Mouse (Mus musculus): ENCODE measurements around the gene Ism1. TPM values are rescaled to one million over a fixed set of nuclear protein-coding genes. Genes with fewer than 3 reads are reported as not detected.
A peak's percentile ranks its signal among the peaks of the same experiment; 100 is the strongest.

The Ism1 gene
- polyA plus RNA-seq (2014; fragmentation: Nextera tagmentation; extraction: Ambion mirVana): 0.55 and 0.56 TPM in 2 replicates

- Histone ChIP-seq H3K4me1 (ENCODE audit: control insufficient read depth, insufficient read depth, low read length) (peaks cover 12% of the 10 kb centered on the region), H3K27me3 (ENCODE audit: control insufficient read depth, insufficient read depth, low read length) (peaks cover 16% of the 10 kb centered on the region), H3K9ac (ENCODE audit: low read length) (peak within 1 kb of the TSS; percentile 81), H3K9me3 (ENCODE audit: control insufficient read depth, low read length) (no peaks in the 10 kb centered on the region), H3K27ac (ENCODE audit: low read depth, low read length) (peak within 1 kb of the TSS; percentile 44), H3K4me2 (peak within 1 kb of the TSS; percentile 100), H3K36me3 (ENCODE audit: control insufficient read depth, insufficient read depth, low read length) (no peaks in the 10 kb centered on the region), H3K4me3 (ENCODE audit: low read depth, low read length) (peak within 1 kb of the TSS; percentile 84)
- WGBS: under 1% methylated on average over 38 of the region's 39 CpGs
- ATAC-seq (ENCODE audit: low FRiP score) (peak; percentile 78), DNase-seq (ENCODE audit: low spot score, missing footprints) (peak; percentile 97)
Measured at GRCm38 (mm10) chr2:139677809-139678274, at the start of gene Ism1. Gene Ism1, plus strand, starts transcription at chr2:139678178.

- Histone ChIP-seq H3K9me3 (ENCODE audit: control insufficient read depth, low read length) (no peaks in the 10 kb centered on the region), H3K9ac (ENCODE audit: low read length) (no peak overlapping the region), H3K27me3 (ENCODE audit: control insufficient read depth, insufficient read depth, low read length) (no peaks in the 10 kb centered on the region), H3K36me3 (ENCODE audit: control insufficient read depth, insufficient read depth, low read length) (no peaks in the 10 kb centered on the region), H3K4me3 (ENCODE audit: low read depth, low read length) (no peak overlapping the region), H3K27ac (ENCODE audit: low read depth, low read length) (no peak overlapping the region), H3K4me2 (no peak overlapping the region), H3K4me1 (ENCODE audit: control insufficient read depth, insufficient read depth, low read length) (no peaks in the 10 kb centered on the region)
- WGBS: 78% methylated on average over 4 of the region's 4 CpGs
- ATAC-seq (ENCODE audit: low FRiP score): no peak
- peak; percentile 51 for DNase-seq (ENCODE audit: low spot score, missing footprints)
Measured at GRCm38 (mm10) chr2:139628731-139629130, 49.2 kb upstream of the Ism1 start.

DNA sequence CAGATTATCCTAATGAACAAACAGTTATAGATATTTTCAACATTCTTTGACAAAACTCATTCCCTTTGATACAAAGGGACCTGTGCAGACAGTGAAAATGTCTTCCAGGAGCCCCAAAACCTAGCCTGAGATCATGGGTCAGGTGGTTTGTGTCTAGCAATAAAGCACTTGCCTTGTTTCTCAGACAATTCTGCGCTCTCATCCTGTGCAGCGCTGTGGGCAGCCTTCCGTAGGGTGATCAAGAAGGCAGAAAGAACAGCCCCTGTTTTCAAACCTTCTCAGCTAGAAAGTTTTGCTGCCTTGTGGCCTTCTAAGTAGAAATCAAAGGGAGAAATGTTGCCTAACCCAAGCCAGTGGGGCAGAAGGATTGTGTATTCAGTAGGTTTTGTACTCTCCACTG is 48.3 kb upstream of the Ism1 start:
- no peaks in the 10 kb centered on the region for H3K9me3 ChIP-seq (ENCODE audit: control insufficient read depth, low read length)
- no peak overlapping the region for H3K9ac ChIP-seq (ENCODE audit: low read length)
- WGBS: 68% methylated on average over 3 of the region's 3 CpGs
- DNase-seq (ENCODE audit: low spot score, missing footprints) (peak; percentile 64), ATAC-seq (ENCODE audit: low FRiP score) (no peak)
- no peaks in the 10 kb centered on the region for H3K4me1 ChIP-seq (ENCODE audit: control insufficient read depth, insufficient read depth, low read length)
- no peaks in the 10 kb centered on the region for H3K36me3 ChIP-seq (ENCODE audit: control insufficient read depth, insufficient read depth, low read length)
- no peak overlapping the region for H3K4me3 ChIP-seq (ENCODE audit: low read depth, low read length)
- H3K27ac ChIP-seq (ENCODE audit: low read depth, low read length): no peak overlapping the region
- no peaks in the 10 kb centered on the region for H3K27me3 ChIP-seq (ENCODE audit: control insufficient read depth, insufficient read depth, low read length)
- H3K4me2 ChIP-seq: no peak overlapping the region

GRCm38 (mm10) chr2:139634506-139634905 is 43.5 kb upstream of the Ism1 start:
- Histone ChIP-seq H3K27me3 (ENCODE audit: control insufficient read depth, insufficient read depth, low read length) (no peaks in the 10 kb centered on the region), H3K36me3 (ENCODE audit: control insufficient read depth, insufficient read depth, low read length) (no peaks in the 10 kb centered on the region), H3K27ac (ENCODE audit: low read depth, low read length) (no peak overlapping the region), H3K4me2 (no peak overlapping the region), H3K9me3 (ENCODE audit: control insufficient read depth, low read length) (no peaks in the 10 kb centered on the region), H3K4me3 (ENCODE audit: low read depth, low read length) (no peak overlapping the region), H3K4me1 (ENCODE audit: control insufficient read depth, insufficient read depth, low read length) (no peaks in the 10 kb centered on the region), H3K9ac (ENCODE audit: low read length) (no peak overlapping the region)
- DNase-seq (ENCODE audit: low spot score, missing footprints) (peak; percentile 62), ATAC-seq (ENCODE audit: low FRiP score) (no peak)
- WGBS: 85% methylated on average over 4 of the region's 4 CpGs

GRCm38 (mm10) chr2:139637861-139638260 is 40.1 kb upstream of the Ism1 start:
- 59% methylated on average over 2 of the region's 2 CpGs for WGBS

GRCm38 (mm10) chr2:139641757-139642385 is 36.1 kb upstream of the Ism1 start:
- no peak overlapping the region for H3K4me3 ChIP-seq (ENCODE audit: low read depth, low read length)
- H3K27me3 ChIP-seq (ENCODE audit: control insufficient read depth, insufficient read depth, low read length): no peaks in the 10 kb centered on the region; the same call in 1 of the 2 replicates
- no peak overlapping the region for H3K4me2 ChIP-seq
- H3K4me1 ChIP-seq (ENCODE audit: control insufficient read depth, insufficient read depth, low read length): peaks cover 2% of the 10 kb centered on the region; the same call in 1 of the 2 replicates
- WGBS: 38% methylated on average over 7 of the region's 7 CpGs
- no peak overlapping the region for H3K9ac ChIP-seq (ENCODE audit: low read length)
- no peak overlapping the region for H3K27ac ChIP-seq (ENCODE audit: low read depth, low read length)
- H3K36me3 ChIP-seq (ENCODE audit: control insufficient read depth, insufficient read depth, low read length): no peaks in the 10 kb centered on the region
- no peaks in the 10 kb centered on the region for H3K9me3 ChIP-seq (ENCODE audit: control insufficient read depth, low read length)
- ATAC-seq (ENCODE audit: low FRiP score) (peak; percentile 77), DNase-seq (ENCODE audit: low spot score, missing footprints) (peak; percentile 79)

More at GRCm38 (mm10) chr2:139637861-139638260, 40.1 kb upstream of the Ism1 start:
- H3K4me3 ChIP-seq (ENCODE audit: low read depth, low read length): no peak overlapping the region
- ATAC-seq (ENCODE audit: low FRiP score) (no peak), DNase-seq (ENCODE audit: low spot score, missing footprints) (peak; percentile 51)
- no peak overlapping the region for H3K4me2 ChIP-seq
- peaks cover 2% of the 10 kb centered on the region; the same call in 1 of the 2 replicates for H3K4me1 ChIP-seq (ENCODE audit: control insufficient read depth, insufficient read depth, low read length)
- no peaks in the 10 kb centered on the region for H3K27me3 ChIP-seq (ENCODE audit: control insufficient read depth, insufficient read depth, low read length)
- H3K36me3 ChIP-seq (ENCODE audit: control insufficient read depth, insufficient read depth, low read length): no peaks in the 10 kb centered on the region
- H3K9me3 ChIP-seq (ENCODE audit: control insufficient read depth, low read length): no peaks in the 10 kb centered on the region
- H3K27ac ChIP-seq (ENCODE audit: low read depth, low read length): no peak overlapping the region
- H3K9ac ChIP-seq (ENCODE audit: low read length): no peak overlapping the region

DNA sequence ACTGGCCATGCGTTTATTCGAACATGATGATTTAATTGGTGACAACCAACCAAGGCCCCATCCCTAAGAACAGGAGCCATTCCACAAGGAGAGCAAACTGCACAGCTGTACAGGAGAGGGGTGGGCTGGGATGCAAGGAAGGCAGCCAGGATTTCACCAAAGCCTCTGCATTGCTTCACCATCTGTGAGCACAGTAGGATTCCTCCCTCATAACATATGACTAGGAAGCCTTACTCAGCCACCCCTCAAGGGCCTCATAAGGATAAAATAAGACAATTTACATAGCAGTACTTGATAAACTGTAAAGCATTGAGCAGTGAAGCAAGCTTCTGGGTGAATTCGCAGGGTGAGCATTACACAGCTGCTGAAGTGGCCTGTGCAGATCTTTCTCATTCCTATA is 28.5 kb upstream of the Ism1 start:
- no peaks in the 10 kb centered on the region for H3K4me1 ChIP-seq (ENCODE audit: control insufficient read depth, insufficient read depth, low read length)
- H3K4me3 ChIP-seq (ENCODE audit: low read depth, low read length): no peak overlapping the region
- H3K27me3 ChIP-seq (ENCODE audit: control insufficient read depth, insufficient read depth, low read length): no peaks in the 10 kb centered on the region; the same call in 1 of the 2 replicates
- no peak overlapping the region for H3K4me2 ChIP-seq
- WGBS: 80% methylated on average over 3 of the region's 3 CpGs
- H3K27ac ChIP-seq (ENCODE audit: low read depth, low read length): no peak overlapping the region
- ATAC-seq (ENCODE audit: low FRiP score): no peak
- no peak overlapping the region for H3K9ac ChIP-seq (ENCODE audit: low read length)
- peak; percentile 23 for DNase-seq (ENCODE audit: low spot score, missing footprints)
- H3K9me3 ChIP-seq (ENCODE audit: control insufficient read depth, low read length): no peaks in the 10 kb centered on the region
- no peaks in the 10 kb centered on the region for H3K36me3 ChIP-seq (ENCODE audit: control insufficient read depth, insufficient read depth, low read length)

- H3K27ac ChIP-seq (ENCODE audit: low read depth, low read length): no peak overlapping the region
- no peak overlapping the region for H3K4me2 ChIP-seq
- 75% methylated on average over 4 of the region's 4 CpGs for WGBS
- no peak overlapping the region for H3K9ac ChIP-seq (ENCODE audit: low read length)
- H3K9me3 ChIP-seq (ENCODE audit: control insufficient read depth, low read length): no peaks in the 10 kb centered on the region
- DNase-seq (ENCODE audit: low spot score, missing footprints) (peak; percentile 62), ATAC-seq (ENCODE audit: low FRiP score) (peak; percentile 35; the same call in 1 of the 2 replicates)
- H3K27me3 ChIP-seq (ENCODE audit: control insufficient read depth, insufficient read depth, low read length): no peaks in the 10 kb centered on the region
- H3K36me3 ChIP-seq (ENCODE audit: control insufficient read depth, insufficient read depth, low read length): no peaks in the 10 kb centered on the region
- no peaks in the 10 kb centered on the region for H3K4me1 ChIP-seq (ENCODE audit: control insufficient read depth, insufficient read depth, low read length)
- no peak overlapping the region for H3K4me3 ChIP-seq (ENCODE audit: low read depth, low read length)
Measured at GRCm38 (mm10) chr2:139656750-139657149, 21.2 kb upstream of the Ism1 start.

DNA sequence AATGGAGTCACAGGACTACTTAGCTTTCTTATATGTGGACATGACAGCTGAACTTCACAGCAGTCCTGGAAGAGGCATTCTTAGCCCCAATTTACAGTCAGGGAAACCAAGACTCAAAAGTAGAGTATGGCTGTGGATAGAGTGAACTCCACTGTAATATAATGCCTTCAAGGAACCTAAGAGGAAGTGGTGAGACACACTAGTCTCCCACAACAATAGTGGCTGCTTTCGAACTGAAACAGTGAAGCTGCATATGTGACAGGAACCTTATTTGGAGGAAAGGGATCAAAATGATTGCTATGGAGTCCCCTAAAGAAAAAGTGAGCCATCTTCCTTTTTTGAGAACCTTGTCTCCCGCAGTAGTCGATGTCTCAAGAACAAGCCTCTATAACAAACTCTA is 6.1 kb upstream of the Ism1 start:
- Histone ChIP-seq H3K27ac (ENCODE audit: low read depth, low read length) (no peak overlapping the region), H3K4me2 (no peak overlapping the region), H3K9ac (ENCODE audit: low read length) (no peak overlapping the region), H3K36me3 (ENCODE audit: control insufficient read depth, insufficient read depth, low read length) (no peaks in the 10 kb centered on the region), H3K9me3 (ENCODE audit: control insufficient read depth, low read length) (no peaks in the 10 kb centered on the region), H3K4me1 (ENCODE audit: control insufficient read depth, insufficient read depth, low read length) (peaks cover 4% of the 10 kb centered on the region), H3K27me3 (ENCODE audit: control insufficient read depth, insufficient read depth, low read length) (peaks cover 10% of the 10 kb centered on the region), H3K4me3 (ENCODE audit: low read depth, low read length) (no peak overlapping the region)
- ATAC-seq (ENCODE audit: low FRiP score) (no peak), DNase-seq (ENCODE audit: low spot score, missing footprints) (no peak)
- WGBS: 85% methylated on average over 3 of the region's 3 CpGs

Measured in midbrain, embryonic 11.5 days (tissue).